Mouse (Mus musculus) layer of hippocampus, adult 2 months (tissue): ENCODE measurements at regions not wholly inside any gene's neighbourhood (a gene's known extent, or its start where the extent isn't known, plus 50 kb on each side); places are given as distances from the start of the nearest gene placed in this dataset.

ENCODE experiments used
- DNase-seq, 2 experiments: peaks; one replicate each; pipeline ENCODE4 v3.0.0; 2022; ENCODE audit warnings: low spot score in 2 of 2
- H3K27ac ChIP-seq: fragments of 200-600 bp; 2 replicates; pipeline ENCODE4 v1.8.1; 2022
- H3K4me3 ChIP-seq: fragments of 200-600 bp; 2 replicates; pipeline ENCODE4 v1.8.1; 2022; ENCODE audit warnings: mild to moderate bottlenecking
- CTCF ChIP-seq: fragments of 200-600 bp; conservative IDR thresholded peaks from 2 replicates; pipeline ENCODE4 v1.8.1; 2022; ENCODE audit warnings: antibody characterized with exemption, mild to moderate bottlenecking, moderate library complexity

DNA sequence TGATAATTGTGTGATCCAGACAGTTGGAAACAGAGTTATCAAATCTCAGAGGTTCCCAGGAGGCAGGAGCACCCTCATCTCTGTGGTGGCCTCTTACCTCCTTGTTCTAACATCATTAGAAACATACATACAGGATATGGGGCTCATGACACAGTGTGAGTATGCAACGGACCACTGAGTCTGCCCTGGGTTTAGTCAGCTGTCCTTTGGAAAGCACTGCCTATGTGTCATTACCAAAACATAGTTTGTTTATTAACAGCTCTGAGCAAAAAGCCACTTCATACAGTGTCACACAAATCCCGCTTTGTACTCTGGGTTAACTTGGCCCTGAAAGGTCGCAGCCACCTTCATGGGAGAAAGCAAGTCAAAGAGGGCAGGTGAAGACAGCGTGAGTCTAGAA, 139.5 kb upstream of the Sox2 start:
- Histone ChIP-seq H3K27ac (no peak overlapping the region), H3K4me3 (no peak overlapping the region)
- DNase-seq: no peak
- no peak for TF ChIP-seq CTCF

GRCm38 (mm10) chr3:34509160-34509559, 141.0 kb upstream of the Sox2 start:
- peak; percentile 55 for TF ChIP-seq CTCF
- Histone ChIP-seq H3K27ac (peak overlapping the region; percentile 39; the same call in 1 of the 2 replicates), H3K4me3 (no peak overlapping the region)
- DNase-seq: peak; percentile 13 to 17

GRCm38 (mm10) chr3:34504573-34504894, 145.7 kb upstream of the Sox2 start:
- no peak overlapping the region for H3K4me3 ChIP-seq
- no peak overlapping the region for H3K27ac ChIP-seq
- TF ChIP-seq CTCF: no peak
- no peak for DNase-seq

DNA sequence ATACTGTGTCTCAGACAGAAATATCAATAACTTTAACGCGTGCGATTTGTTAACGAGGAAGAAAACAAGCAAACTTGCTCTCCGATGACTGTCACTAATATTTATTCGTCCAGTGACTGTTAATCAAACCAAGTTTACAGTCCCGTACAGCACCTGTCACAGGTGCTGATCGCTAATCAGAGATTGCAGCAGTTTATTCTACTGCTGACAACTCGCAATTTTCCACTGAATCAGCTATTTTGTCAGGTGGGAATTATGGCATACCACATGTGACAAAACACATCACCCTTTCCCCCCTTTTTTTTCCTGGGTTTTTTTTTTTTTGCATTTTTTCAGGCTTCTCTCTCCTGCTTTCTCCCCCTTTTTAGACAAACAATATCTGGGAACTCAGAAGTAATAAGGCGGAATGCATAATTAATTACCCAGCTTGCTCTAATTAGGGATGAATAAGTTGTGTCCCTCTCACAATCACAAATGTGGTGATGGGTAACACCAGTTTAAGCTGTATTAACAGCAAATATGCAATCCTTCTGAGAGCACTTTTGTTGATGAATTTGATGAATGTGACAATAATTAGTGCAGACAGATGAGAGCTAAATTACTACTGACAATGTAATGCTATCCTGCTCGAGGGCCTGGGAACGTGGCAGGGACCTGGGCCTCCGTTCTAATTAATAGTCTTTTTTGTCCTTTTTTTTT, 146.2 kb upstream of the Sox2 start:
- no peak for DNase-seq
- H3K4me3 ChIP-seq: no peak overlapping the region
- no peak overlapping the region for H3K27ac ChIP-seq
- TF ChIP-seq CTCF: no peak

DNA sequence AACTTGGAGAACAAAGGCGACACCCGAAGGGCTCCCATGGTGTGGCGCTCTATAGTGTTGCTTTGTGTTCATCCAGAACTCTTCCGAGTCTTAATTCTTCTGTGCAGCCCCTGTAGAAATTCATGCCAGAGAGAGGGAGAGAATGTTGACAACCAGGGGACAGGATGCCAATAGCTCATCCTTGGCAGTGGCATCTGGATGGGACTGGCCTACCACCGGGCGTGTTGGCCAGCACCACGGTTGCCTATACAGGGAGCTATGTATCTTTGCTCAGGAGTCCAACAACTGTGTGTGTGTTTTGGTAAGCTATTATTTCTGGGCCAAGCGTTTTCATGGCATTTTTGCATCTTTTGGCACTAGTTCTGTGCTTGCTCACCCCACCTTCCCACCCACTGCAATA, 153.4 kb upstream of the Sox2 start:
- no peak for TF ChIP-seq CTCF
- H3K4me3 ChIP-seq: no peak overlapping the region
- no peak for DNase-seq
- no peak overlapping the region for H3K27ac ChIP-seq

DNA sequence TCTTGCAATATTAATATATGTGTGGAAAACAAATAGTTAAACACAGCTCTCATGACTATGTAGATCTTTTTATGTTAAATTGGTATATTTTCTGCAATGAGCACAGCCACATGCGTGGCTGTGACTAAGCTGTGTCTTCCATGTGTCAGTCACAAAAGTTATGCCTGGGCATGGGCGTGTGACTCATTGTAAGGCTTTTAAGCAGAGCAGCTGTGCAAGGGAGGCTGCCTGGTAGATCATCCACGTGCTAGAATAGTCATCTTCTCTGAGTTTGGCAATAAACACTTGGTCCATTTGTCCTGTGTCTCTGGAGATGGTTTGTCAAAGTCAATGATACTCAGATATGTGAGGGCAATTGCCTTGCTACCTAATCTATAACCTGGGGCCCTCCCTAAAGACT, 154.6 kb upstream of the Sox2 start:
- peak in 1 of 2 experiments; percentile 69 for DNase-seq
- TF ChIP-seq CTCF: no peak

DNA sequence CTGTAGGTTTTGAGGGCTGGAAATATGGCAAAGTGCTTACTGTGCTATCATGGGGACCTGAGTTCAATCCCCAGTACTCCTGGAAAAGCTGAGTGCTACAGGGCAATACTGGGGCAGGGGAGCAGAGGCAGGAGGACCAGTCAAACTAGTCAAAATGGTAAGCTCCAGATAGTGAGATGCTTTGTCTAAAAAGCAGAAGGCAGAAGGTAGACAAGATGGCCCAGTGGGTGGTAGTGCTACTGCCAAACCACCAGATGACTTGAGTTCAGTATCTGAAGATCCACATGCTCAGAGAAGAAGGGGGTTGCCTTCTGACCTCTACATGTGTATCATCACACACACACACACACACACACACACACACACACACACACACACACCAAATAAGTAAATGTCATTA, 156.3 kb upstream of the Sox2 start:
- DNase-seq: no peak
- Histone ChIP-seq H3K4me3 (no peak overlapping the region), H3K27ac (no peak overlapping the region)
- no peak for TF ChIP-seq CTCF

More for the DNA sequence above, 154.6 kb upstream of the Sox2 start:
- no peak overlapping the region for H3K27ac ChIP-seq
- no peak overlapping the region for H3K4me3 ChIP-seq

- no peak overlapping the region for H3K4me3 ChIP-seq
- no peak overlapping the region for H3K27ac ChIP-seq
- TF ChIP-seq CTCF: no peak
- DNase-seq: no peak
These were observed 161.2 kb upstream of the Sox2 start for GRCm38 (mm10) chr3:34489008-34489407.

DNA sequence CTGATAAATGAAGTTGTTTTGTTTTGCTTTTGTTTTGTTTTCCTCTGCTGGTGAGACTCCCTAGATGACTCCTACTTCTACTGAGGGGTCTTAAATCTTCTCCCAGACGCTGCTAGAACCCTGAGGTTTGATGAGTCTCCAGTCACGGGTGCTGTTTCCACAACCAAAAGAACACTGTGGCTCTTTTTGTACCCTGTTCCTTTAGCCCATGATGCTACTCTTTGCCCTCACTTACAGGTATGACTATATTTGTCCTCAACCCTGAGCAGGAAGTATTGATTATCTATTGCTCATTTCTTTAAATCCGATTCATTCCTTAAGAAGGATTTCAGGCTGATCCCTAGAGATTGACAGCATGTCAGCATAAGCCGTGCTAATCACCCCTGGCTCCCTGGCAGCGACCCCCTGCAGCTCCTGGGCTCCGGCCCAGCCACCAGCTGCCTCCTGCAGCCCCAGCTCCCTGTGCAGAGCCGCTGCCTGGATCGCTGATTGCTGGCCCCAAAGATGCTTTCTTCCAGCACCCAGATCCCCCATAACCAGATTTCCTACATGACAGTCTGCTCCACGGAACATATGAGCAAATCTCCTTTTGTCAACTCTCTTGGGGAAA, 163.7 kb upstream of the Sox2 start:
- no peak for TF ChIP-seq CTCF
- no peak overlapping the region for H3K4me3 ChIP-seq
- no peak for DNase-seq
- H3K27ac ChIP-seq: no peak overlapping the region

GRCm38 (mm10) chr3:34485345-34486223, 164.6 kb upstream of the Sox2 start:
- no peak overlapping the region for H3K27ac ChIP-seq
- H3K4me3 ChIP-seq: no peak overlapping the region
- no peak for TF ChIP-seq CTCF
- no peak for DNase-seq

DNA sequence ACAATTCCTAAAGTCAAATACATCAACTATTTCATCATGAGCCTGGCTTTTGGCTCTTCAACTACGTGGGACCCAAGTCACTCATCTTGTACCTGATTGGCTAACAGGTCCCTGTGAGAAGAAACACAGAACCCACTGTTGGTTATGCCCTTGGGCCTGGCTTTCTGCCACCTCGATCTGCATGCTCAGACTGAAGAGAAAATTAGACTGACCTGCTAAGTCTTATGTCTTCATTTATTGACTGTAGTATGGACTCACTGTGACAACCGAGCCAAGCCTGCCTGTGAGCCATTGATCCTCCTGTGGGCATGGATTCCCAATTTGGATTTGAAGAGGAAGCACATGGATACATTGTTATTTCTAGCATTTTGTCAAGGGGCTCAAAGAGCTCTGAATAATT, 166.3 kb upstream of the Sox2 start:
- Histone ChIP-seq H3K27ac (no peak overlapping the region), H3K4me3 (no peak overlapping the region)
- DNase-seq: no peak
- TF ChIP-seq CTCF: no peak

DNA sequence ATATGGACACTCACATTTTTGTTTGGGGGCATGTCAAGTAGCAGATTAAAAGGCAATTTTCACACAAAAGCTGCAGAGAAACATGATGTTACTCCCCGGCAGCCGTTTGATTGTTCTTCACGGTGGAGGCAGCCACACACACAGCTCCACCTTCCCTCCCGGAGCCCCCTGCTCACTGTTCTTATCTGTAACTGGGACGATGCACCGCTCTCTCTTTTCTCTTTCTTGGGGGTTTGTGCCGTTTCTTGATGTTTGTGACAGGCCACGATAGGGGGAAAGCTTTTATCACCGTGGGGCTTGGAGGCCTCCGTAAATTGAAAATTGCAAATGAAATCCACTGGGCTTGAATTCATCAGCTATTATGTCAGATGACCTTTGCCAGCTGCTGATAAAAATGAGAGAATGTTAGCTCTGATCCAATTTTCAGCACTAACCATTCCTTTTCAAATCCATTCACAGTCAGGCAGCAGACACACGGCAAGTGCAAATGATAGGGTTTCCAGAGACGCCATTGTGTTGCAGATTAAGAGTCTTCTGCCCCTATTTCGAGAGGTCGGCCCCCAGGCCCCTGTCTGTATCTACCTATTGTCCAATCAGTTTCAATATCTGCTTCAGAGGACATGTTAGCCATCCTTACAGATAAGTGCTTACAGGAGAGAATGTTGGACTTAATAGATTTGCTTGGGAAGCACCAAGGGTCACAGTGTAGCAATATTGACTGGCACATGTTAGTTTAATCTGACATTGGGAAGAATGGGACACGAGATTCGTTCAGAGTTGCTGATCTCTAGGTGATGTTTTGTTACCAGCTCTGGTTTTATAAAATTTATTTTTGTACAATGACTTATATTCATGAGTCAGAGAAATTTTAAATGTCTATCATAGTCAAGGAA, 168.1 kb upstream of the Sox2 start:
- no peak for TF ChIP-seq CTCF
- DNase-seq: no peak
- Histone ChIP-seq H3K4me3 (no peak overlapping the region), H3K27ac (no peak overlapping the region)

GRCm38 (mm10) chr3:34481314-34481713, 168.9 kb upstream of the Sox2 start:
- H3K27ac ChIP-seq: no peak overlapping the region
- TF ChIP-seq CTCF: no peak
- no peak for DNase-seq
- H3K4me3 ChIP-seq: no peak overlapping the region
